Mouse (Mus musculus) forebrain, embryonic 12.5 days (tissue): ENCODE measurements at regions not wholly inside any gene's neighbourhood (a gene's known extent, or its start where the extent isn't known, plus 50 kb on each side); places are given as distances from the start of the nearest gene placed in this dataset.

Experiments used
- ATAC-seq: fragments of 200-750 bp; cut with Nextera tagmentation; 2 replicates; pipeline ENCODE4 v1.8.0; 2017; ENCODE audit warnings: moderate TSS enrichment; ENCODE audit not compliant: low FRiP score
- H3K27ac ChIP-seq: fragments of 300-500 bp; sonication (generic); 2 replicates; pipeline ENCODE4 v1.5.1; 2016; ENCODE audit warnings: mild to moderate bottlenecking
- H3K27me3 ChIP-seq: fragments of 300-500 bp; sonication (generic); 2 replicates; pipeline ENCODE4 v1.6.1; 2016; ENCODE audit warnings: mild to moderate bottlenecking
- H3K36me3 ChIP-seq: fragments of 300-500 bp; sonication (generic); replicated peaks from 2 replicates; pipeline ENCODE4 v1.6.1; 2016; ENCODE audit warnings: mild to moderate bottlenecking
- H3K4me1 ChIP-seq: fragments of 300-500 bp; sonication (generic); 2 replicates; pipeline ENCODE4 v1.6.1; 2016
- H3K4me2 ChIP-seq: fragments of 300-500 bp; sonication (generic); 2 replicates; pipeline ENCODE4 v1.6.1; 2016; ENCODE audit warnings: mild to moderate bottlenecking, moderate library complexity
- H3K4me3 ChIP-seq: fragments of 300-500 bp; sonication (generic); replicated peaks from 2 replicates; pipeline ENCODE4 v1.5.1; 2016; ENCODE audit warnings: mild to moderate bottlenecking
- H3K9ac ChIP-seq: fragments of 300-500 bp; sonication (generic); 2 replicates; pipeline ENCODE4 v1.6.1; 2016; ENCODE audit warnings: mild to moderate bottlenecking
- H3K9me3 ChIP-seq: fragments of 300-500 bp; sonication (generic); 2 replicates; pipeline ENCODE4 v1.6.1; 2016
- WGBS: fragments of 180-500 bp; shearing (Covaris S2); methylation state at CpG from one replicate; pipeline ENCODE4 v1.1.7; 2016; 5-methylcytosine and 5-hydroxymethylcytosine counted together

GRCm38 (mm10) chr16:95797141-95797540 is 95.3 kb downstream of the Ets2 start:
- Histone ChIP-seq H3K4me3 (no peak overlapping the region), H3K9ac (no peak overlapping the region), H3K4me2 (no peak overlapping the region), H3K4me1 (peaks cover 9% of the 10 kb centered on the region), H3K36me3 (no peaks in the 10 kb centered on the region), H3K27me3 (no peaks in the 10 kb centered on the region), H3K9me3 (no peaks in the 10 kb centered on the region), H3K27ac (no peak overlapping the region)
- no peak for ATAC-seq
- 92% methylated on average over 2 of the region's 2 CpGs for WGBS

- Histone ChIP-seq H3K4me3 (no peak overlapping the region), H3K27me3 (no peaks in the 10 kb centered on the region), H3K36me3 (no peaks in the 10 kb centered on the region), H3K4me1 (peaks cover 9% of the 10 kb centered on the region), H3K9ac (no peak overlapping the region), H3K9me3 (no peaks in the 10 kb centered on the region), H3K27ac (no peak overlapping the region), H3K4me2 (no peak overlapping the region)
- no peak for ATAC-seq
- 87% methylated on average over 8 of the region's 8 CpGs for WGBS
These were observed 93.0 kb downstream of the Ets2 start for GRCm38 (mm10) chr16:95794876-95795275.

GRCm38 (mm10) chr16:95794281-95794727 is 92.4 kb downstream of the Ets2 start:
- Histone ChIP-seq H3K4me3 (no peak overlapping the region), H3K9me3 (no peaks in the 10 kb centered on the region), H3K4me2 (no peak overlapping the region), H3K9ac (no peak overlapping the region), H3K27me3 (no peaks in the 10 kb centered on the region), H3K36me3 (no peaks in the 10 kb centered on the region), H3K27ac (no peak overlapping the region), H3K4me1 (peaks cover 9% of the 10 kb centered on the region)
- WGBS: 66% methylated on average over 10 of the region's 10 CpGs
- ATAC-seq: no peak

GRCm38 (mm10) chr16:95790691-95791090 is 88.8 kb downstream of the Ets2 start:
- H3K36me3 ChIP-seq: no peaks in the 10 kb centered on the region
- no peaks in the 10 kb centered on the region for H3K4me1 ChIP-seq
- 81% methylated on average over 4 of the region's 4 CpGs for WGBS

GRCm38 (mm10) chr16:95789548-95789947 is 87.7 kb downstream of the Ets2 start:
- H3K9ac ChIP-seq: no peak overlapping the region
- no peaks in the 10 kb centered on the region for H3K36me3 ChIP-seq
- no peak overlapping the region for H3K4me3 ChIP-seq
- no peak overlapping the region for H3K4me2 ChIP-seq
- no peak for ATAC-seq
- no peaks in the 10 kb centered on the region for H3K4me1 ChIP-seq
- no peaks in the 10 kb centered on the region for H3K27me3 ChIP-seq
- no peaks in the 10 kb centered on the region for H3K9me3 ChIP-seq
- H3K27ac ChIP-seq: no peak overlapping the region

More at GRCm38 (mm10) chr16:95790691-95791090, 88.8 kb downstream of the Ets2 start:
- H3K27ac ChIP-seq: no peak overlapping the region
- H3K4me3 ChIP-seq: no peak overlapping the region
- H3K9me3 ChIP-seq: no peaks in the 10 kb centered on the region
- H3K27me3 ChIP-seq: no peaks in the 10 kb centered on the region
- H3K4me2 ChIP-seq: no peak overlapping the region
- H3K9ac ChIP-seq: no peak overlapping the region
- no peak for ATAC-seq

- Histone ChIP-seq H3K4me3 (no peak overlapping the region), H3K9me3 (no peaks in the 10 kb centered on the region), H3K4me1 (no peaks in the 10 kb centered on the region), H3K27ac (no peak overlapping the region), H3K27me3 (no peaks in the 10 kb centered on the region), H3K4me2 (no peak overlapping the region), H3K36me3 (no peaks in the 10 kb centered on the region), H3K9ac (no peak overlapping the region)
- no peak for ATAC-seq
- 93% methylated on average over 5 of the region's 5 CpGs for WGBS
These were observed 79.8 kb downstream of the Ets2 start for GRCm38 (mm10) chr16:95781681-95782080.

GRCm38 (mm10) chr16:95780431-95780830 is 78.6 kb downstream of the Ets2 start:
- WGBS: 83% methylated on average over 2 of the region's 2 CpGs

GRCm38 (mm10) chr16:95778845-95779722 is 77.2 kb downstream of the Ets2 start:
- H3K9ac ChIP-seq: no peak overlapping the region
- H3K4me3 ChIP-seq: no peak overlapping the region
- no peak for ATAC-seq
- H3K9me3 ChIP-seq: no peaks in the 10 kb centered on the region
- no peaks in the 10 kb centered on the region for H3K4me1 ChIP-seq
- H3K4me2 ChIP-seq: no peak overlapping the region
- no peaks in the 10 kb centered on the region for H3K36me3 ChIP-seq
- 84% methylated on average over 6 of the region's 6 CpGs for WGBS
- H3K27ac ChIP-seq: no peak overlapping the region
- no peaks in the 10 kb centered on the region for H3K27me3 ChIP-seq

More at GRCm38 (mm10) chr16:95780431-95780830, 78.6 kb downstream of the Ets2 start:
- Histone ChIP-seq H3K4me2 (no peak overlapping the region), H3K27ac (no peak overlapping the region), H3K27me3 (no peaks in the 10 kb centered on the region), H3K9me3 (no peaks in the 10 kb centered on the region), H3K4me1 (no peaks in the 10 kb centered on the region), H3K9ac (no peak overlapping the region), H3K36me3 (no peaks in the 10 kb centered on the region), H3K4me3 (no peak overlapping the region)
- no peak for ATAC-seq

- WGBS: 82% methylated on average over 4 of the region's 4 CpGs
- no peaks in the 10 kb centered on the region for H3K9me3 ChIP-seq
- H3K4me1 ChIP-seq: no peaks in the 10 kb centered on the region
- no peaks in the 10 kb centered on the region for H3K27me3 ChIP-seq
- H3K9ac ChIP-seq: no peak overlapping the region
- no peak overlapping the region for H3K4me2 ChIP-seq
- H3K4me3 ChIP-seq: no peak overlapping the region
- no peak overlapping the region for H3K27ac ChIP-seq
- ATAC-seq: no peak
- H3K36me3 ChIP-seq: no peaks in the 10 kb centered on the region
These were observed 76.3 kb downstream of the Ets2 start for GRCm38 (mm10) chr16:95778173-95778572.

- Histone ChIP-seq H3K27me3 (no peaks in the 10 kb centered on the region), H3K36me3 (no peaks in the 10 kb centered on the region), H3K9me3 (no peaks in the 10 kb centered on the region), H3K4me1 (no peaks in the 10 kb centered on the region), H3K27ac (no peak overlapping the region), H3K4me3 (no peak overlapping the region), H3K4me2 (no peak overlapping the region), H3K9ac (no peak overlapping the region)
- 91% methylated on average over 10 of the region's 10 CpGs for WGBS
- ATAC-seq: no peak
These were observed 74.9 kb downstream of the Ets2 start for GRCm38 (mm10) chr16:95776610-95777363.

- Histone ChIP-seq H3K4me3 (no peak overlapping the region), H3K4me1 (no peaks in the 10 kb centered on the region), H3K27me3 (no peaks in the 10 kb centered on the region), H3K9me3 (no peaks in the 10 kb centered on the region), H3K36me3 (no peaks in the 10 kb centered on the region), H3K9ac (no peak overlapping the region), H3K4me2 (no peak overlapping the region), H3K27ac (no peak overlapping the region)
- WGBS: 89% methylated on average over 1 of the region's 1 CpGs
- no peak for ATAC-seq
These were observed 74.1 kb downstream of the Ets2 start for GRCm38 (mm10) chr16:95776010-95776409.

- no peaks in the 10 kb centered on the region for H3K9me3 ChIP-seq
- H3K4me3 ChIP-seq: no peak overlapping the region
- 92% methylated on average over 5 of the region's 5 CpGs for WGBS
- no peak overlapping the region for H3K4me2 ChIP-seq
- peaks cover 5% of the 10 kb centered on the region; the same call in 1 of the 2 replicates for H3K4me1 ChIP-seq
- ATAC-seq: no peak
- H3K36me3 ChIP-seq: no peaks in the 10 kb centered on the region
- H3K27me3 ChIP-seq: no peaks in the 10 kb centered on the region
- no peak overlapping the region for H3K9ac ChIP-seq
- no peak overlapping the region for H3K27ac ChIP-seq
These were observed 73.5 kb downstream of the Ets2 start for GRCm38 (mm10) chr16:95775361-95775760.
